Mouse (Mus musculus): Measurements from ENCODE around the gene Prkcg.

Gene Prkcg

DNA sequence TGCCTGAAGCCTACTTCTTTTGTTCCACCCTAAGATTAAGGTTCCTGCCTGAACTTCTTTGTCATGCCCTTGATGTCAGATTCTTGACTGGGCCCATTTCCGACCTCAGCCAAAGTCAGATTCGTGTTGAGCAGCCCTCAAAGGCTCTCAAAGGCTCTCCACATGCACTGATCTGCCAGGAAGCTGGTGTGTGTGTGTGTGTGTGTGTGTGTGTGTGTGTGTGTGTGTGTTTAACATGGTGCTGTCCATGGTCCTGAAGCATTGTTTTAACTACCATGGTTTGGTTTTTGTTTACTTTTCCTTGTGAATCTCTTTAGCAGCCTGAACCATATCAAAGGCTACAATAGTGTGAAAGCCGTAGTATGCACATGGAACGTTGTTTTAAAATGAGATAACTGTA, 39.0 kb downstream of the Prkcg start:
- no peak for DNase-seq

DNA sequence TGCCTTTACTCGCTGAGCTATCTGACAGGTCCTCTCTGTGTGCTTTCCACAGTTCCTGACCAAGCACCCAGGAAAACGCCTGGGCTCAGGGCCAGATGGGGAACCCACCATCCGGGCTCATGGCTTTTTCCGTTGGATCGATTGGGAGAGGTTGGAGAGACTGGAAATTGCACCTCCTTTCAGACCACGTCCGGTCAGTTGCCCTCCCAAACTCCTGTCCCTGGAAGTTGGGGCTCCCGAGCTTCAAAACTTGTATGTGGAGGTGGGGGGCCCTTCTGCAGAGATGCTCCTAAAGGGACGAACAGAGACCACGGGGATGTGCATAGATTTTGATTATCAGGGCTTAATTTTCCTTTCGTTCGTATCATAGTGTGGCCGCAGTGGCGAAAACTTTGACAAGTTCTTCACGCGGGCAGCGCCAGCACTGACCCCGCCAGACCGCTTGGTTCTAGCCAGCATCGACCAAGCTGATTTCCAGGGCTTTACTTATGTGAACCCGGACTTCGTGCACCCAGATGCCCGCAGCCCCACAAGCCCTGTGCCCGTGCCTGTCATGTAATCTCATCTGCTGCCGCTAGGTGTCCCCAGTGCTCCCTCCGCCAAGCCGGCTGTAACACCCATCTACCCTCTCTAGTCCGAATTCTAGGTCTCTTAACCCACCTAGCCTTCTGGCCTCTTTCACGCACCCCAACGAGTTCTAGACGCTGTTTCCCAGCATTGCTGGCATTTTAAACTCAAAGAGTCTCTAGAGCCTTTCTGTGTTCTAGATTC, 41.0 kb downstream of the Prkcg start:
- DNase-seq = peak; percentile 46 to 77

DNA sequence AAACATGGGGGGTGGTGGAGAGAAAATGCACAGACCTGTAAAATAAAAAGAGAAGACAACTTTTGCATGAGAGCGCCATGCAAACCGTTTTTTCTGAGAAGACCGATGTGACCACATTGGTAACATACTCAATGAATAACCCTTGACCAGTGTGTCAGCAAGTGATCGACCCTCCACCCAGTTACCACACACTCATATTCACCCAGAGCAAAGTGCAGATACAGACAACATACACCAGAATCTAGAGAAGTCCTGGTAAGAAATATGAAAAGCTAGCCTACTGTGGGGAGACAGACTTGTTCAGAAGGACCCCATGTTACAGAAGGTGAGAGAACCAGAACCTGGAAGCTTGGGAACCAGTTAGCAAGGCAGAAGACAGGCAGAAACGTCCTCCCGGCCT, 42.2 kb downstream of the Prkcg start:
- no peak for DNase-seq

DNA sequence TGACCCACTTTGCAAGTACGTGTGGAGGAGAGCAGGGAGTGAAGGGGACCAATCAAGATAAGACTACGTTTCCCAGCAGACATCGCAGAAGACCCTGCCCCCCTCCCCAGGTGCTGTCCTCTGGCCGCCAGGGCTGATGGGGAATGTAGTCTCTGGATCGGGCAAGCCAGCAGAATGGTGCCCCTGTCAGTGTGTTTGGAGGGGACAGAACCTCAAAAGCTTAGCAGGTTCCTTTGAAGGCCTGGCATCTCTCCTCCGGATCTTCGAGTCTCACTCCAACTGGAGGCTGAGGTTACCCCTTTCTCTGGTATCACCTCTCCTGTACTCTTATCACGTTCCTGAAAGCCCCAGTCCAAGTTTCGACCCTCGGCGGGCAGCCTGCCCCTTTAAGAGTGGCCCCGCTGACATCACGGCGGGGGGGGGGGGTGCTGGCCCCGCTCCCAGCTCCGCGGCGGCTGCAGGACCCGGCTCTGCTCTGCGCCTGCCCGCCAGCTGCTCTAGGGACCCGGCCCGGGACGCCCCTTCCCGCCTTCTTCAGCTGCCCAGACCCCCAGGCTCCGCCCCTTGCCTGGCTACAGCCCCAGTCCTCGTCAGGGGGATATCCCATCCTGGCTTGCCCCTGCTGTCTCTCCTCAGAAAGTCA, 42.7 kb downstream of the Prkcg start:
- DNase-seq = peak in 1 of 2 experiments; percentile 9

DNA sequence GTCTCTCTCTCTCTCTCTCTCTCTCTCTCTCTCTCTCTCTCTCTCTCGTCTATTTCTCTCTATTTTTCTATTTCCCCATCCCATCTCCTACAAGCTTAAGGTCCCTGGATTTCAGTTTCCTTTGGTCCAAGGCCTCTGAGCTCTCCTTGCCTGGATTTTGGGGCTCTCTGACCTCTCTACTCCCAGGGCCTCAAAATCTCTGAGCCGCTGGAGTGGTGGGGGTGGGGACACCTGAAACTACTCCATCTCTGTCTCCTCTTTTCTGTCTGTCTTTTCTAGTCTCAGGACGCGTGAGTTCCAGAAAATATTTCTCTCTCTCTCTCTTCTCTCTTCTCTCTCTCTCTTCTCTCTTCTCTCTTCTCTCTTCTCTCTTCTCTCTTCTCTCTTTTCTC, 43.2 kb downstream of the Prkcg start:
- DNase-seq = no peak

DNA sequence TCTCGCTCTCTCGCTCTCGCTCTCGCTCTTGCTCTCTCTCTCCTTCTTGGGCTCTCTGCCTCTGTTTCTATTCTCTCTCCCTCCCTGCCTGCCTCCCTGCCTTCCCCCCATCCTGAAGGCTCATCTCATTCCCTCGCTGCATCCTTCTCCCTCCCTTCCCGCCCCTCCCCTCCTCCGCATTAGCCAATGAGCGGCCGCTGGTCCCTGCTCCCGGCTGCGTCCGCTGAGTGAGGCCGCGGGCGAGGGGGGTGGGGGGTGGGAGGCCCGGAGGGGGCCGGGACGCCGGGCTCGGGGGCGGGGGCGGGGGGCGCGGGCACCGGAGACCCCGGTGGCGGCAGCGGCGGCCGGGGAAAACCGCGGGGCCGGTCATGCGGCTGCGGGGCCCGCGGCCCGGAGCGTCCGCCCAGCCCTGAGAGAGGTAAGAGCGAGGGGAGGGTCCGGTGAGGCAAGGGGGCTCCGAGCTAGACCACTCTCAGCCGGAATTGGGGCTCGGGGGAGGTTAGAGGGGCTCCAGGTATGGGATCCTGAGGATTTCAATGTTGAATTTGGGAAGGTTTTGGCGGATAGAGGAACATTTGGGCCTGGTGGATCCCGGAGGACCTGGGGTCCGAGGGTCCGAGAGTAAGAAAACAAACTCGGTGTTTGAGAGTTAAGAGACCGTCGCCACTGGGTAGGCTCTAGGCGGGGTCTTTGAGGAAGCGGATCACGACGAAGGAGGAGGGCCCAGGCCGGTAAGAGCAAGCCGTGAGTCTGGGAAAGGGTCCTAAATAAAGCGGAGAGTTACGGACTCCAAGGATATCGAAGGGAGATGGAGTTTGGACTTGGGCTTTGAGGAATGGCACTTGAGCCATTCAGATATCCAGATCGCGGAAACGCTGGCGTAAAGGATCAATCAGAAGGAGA, 43.9 kb downstream of the Prkcg start, which contains the start of gene Cacng7:
Gene Cacng7 (plus strand): TSS at position 337 of the 903 bp plus-strand sequence.
- DNase-seq = no peak

DNA sequence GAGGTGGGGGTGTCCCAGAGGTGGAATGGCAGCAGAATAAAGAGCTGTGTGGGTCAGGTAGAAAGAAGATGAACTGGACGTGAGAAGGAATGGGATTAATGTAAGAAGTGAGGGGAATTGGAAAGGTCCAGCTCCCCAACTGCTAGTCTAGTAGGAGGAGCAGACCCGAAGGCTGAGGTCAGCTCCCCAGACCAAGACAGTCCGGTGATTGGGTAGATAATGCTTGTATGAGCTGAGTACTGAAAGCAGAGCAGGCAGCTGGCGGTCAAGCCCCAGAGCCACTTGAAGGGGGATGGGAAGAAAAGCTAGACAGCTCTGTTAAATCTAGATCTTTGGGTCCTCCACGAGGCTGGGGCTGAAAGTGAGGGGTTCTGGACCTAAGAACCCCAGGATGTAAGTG, 44.6 kb downstream of the Prkcg start:
- DNase-seq = no peak

DNA sequence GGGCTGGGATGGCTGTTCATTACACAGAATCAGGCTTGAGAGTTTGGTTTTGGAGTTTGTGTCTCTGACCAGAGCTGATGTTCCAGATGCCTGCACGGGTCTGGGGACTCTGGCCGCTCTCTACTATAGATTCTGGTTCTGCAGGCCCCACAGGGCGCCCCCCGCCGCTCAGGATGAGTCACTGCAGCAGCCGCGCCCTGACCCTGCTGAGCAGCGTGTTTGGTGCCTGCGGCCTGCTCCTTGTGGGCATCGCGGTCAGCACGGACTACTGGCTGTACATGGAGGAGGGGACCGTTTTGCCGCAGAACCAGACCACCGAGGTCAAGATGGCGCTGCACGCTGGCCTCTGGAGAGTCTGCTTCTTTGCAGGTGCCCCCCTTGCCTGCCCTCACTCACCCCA, 47.4 kb downstream of the Prkcg start:
- DNase-seq = no peak

DNA sequence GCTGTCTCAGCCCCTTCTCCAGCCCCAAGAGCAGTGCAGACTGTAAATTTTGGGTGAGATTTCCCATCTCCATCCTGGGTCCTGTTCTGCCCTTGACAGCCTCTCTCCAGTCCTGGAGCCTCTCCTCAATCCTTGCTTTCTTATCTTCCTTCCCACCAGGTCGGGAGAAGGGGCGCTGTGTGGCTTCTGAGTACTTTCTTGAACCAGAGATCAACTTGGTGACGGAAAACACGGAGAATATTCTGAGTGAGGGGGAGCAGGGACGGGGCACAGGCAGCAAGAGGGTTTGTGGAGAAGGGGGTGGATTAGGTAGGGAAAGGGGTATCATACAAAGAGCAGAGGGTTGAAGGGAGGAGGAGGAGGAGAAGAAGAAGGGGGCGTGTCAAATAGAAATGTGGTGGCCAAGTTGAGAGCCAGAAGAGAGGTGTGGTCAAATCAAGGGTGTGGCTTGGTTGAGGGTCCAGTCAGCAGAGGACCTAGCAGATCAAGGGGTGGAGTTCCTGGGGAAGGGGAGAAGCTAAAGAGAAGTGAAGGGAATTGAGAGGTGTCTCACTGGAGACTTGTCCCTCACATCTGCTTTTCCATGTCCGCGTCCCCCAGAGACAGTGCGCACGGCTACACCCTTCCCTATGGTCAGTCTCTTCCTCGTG, 49.4 kb downstream of the Prkcg start:
- DNase-seq = no peak

DNA sequence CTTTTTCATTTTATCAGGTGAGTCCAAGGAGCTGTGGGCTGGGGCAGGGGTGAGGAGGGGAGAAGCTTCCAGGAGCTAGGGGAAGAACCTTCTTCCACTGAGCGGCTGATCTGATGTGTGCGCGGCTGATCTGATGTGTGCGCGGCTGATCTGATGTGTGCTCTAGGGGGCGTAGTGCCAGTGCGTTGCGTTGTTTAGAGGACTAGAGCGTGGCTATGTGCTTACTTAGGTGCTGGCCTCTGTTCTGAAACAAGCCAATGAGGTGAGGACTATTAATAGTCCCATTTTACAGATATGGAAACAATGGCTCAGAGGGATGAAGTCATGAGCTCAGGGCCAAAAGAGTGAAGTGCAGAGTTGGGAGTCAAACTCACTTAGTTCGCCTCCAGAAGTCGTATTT, 50.0 kb downstream of the Prkcg start:
- DNase-seq = no peak

DNA sequence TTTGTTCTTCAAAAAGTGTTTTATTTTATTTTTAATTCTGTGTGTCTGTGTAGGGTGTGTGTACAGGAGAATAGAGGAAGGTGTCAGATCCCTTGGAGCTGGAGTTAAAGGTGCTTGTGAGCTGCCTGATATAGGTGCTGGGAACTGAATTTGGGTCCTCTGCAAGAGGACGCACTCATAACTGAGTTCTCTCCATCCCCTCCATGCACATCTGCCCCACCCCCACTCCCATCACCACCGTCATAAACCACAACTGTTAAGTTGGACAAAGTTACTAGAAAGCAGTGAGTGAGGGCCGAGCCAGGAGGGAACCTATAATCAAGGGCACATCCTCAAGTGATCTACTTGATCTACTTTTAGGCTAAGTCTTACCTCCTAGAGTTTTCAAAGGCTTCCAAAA, 54.9 kb downstream of the Prkcg start:
- no peak for DNase-seq

DNA sequence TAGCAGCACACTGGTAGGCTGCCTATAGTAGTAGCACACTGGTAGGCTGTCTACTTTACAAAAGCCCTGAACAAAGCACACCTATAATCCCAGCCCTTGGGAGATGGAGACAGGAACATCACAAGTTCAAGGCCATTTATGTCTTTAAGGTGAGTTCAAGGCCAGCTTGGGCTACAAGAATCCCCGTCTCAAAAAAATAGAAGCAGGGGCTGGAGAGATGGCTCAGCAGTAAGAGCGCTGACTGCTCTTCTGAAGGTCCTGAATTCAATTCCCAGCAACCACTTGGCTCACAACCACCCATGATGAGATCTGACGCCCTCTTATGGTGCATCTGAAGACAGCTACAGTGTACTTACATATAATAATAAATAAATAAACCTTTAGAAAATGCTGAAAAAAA, 56.3 kb downstream of the Prkcg start:
- DNase-seq = no peak

DNA sequence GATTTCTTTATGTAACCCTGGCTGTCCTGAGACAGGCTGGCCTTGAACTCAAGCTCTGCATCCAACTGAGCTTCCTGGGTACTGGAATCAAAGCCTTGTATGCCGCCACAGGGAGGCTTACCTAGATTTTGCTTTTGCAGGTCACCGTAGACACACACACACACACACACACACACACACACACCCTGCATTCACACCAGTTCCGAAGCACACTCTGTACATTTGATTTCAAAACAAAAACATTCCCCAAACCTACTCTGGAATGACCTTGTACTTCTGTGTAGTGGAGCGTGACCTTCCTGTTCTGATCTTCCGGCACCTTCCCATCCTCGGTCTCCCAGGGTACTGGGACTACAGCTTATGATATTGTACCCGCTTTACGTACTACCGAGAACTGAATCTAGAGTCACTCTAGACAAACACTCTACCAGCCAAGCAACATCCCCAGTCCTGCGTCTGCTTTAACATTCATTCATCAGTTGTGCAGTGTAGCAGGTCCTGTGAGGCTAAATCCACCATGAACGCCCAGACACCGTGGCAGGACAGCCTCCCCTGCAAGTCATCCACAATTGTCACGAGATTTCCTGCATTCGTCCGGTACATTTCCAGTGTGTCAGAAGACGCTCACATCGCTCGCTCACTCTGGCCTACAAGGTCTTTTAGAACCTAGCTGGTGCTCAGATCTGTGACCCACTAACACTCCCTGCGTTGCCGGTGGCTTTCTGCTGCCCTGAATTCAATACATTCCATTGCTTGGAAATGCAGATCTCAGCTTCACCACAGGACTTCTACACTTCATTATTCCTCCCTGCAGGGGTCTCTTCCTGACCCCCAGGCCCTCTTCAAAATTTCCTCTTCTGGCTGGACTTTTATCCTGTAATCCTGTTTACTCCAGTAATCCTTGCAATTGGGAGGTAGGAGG, 58.6 kb downstream of the Prkcg start:
- no peak for DNase-seq

DNA sequence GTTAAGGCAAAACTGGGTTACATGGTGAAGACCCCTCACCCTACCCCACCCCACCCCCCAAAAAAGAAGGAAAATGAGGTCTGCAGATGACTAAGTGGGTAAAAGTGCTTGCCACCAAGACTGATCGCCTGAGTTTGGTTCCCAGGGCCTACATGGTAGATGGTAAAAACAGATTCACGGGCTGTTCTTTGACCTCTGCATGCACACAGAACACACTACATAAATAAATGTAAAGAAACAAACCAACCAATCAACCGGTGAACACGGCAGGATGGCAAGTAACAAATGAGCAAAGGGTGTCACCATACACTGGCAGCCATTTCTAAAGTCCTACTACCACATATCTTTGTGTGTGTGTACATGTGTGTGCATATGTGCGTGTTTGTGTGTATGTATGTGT, 59.3 kb downstream of the Prkcg start:
- no peak for DNase-seq

DNA sequence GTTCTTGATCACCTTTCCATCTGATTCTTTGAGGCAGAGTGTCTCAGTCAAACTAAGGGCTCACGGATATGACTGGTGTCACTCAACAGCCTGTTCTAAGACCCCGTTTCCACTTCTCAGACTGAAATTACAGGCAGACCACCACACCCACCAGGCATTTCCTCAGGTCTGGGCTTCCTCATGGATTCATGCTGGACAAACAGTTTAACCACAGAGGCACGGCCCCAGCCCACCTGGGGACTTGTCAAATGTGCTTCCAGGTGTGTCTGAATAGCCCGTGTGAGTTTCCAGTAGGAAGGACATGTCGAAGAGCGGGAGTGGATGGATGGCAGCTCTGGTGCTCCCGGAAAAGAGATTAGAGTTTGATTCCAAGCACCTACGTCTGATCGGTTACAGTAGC, 60.8 kb downstream of the Prkcg start:
- DNase-seq = no peak

DNA sequence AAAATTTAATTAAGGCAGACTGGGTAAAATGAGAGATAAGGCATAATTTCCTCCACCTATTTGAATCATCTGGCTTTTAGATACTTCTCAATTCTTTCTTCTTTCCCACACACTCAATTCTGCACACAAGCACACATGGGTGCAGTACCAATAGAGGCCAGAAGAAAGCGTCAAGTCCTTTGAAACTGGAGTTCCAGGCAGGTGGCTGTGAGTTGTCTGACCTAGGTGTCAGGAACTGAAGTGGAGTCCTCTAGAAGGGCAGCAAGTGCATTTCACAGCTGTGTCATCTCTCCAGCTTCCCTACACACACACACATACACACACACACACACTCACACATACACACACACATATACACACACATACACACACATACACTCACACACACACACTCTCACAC, 62.6 kb downstream of the Prkcg start:
- DNase-seq = no peak

DNA sequence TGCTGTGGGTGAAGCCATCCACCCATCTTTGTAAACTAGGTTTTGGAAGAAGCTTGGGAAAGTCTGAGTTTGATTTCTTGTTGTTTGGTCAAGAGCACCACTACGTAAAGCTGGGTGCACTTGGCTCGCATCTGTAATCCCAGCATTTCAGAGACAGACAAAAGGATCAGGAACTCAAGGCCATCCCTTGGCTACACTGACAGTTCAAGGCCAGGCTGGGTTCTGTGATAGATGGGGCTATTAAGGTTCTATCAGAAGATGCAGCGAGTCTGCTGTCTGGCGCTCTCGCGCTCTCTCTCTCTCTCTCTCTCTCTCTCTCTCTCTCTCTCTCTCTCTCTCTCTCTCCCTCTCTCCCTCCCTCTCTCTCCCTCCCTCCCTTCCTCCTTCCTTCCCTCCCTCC, 65.9 kb downstream of the Prkcg start:
- DNase-seq = no peak

DNA sequence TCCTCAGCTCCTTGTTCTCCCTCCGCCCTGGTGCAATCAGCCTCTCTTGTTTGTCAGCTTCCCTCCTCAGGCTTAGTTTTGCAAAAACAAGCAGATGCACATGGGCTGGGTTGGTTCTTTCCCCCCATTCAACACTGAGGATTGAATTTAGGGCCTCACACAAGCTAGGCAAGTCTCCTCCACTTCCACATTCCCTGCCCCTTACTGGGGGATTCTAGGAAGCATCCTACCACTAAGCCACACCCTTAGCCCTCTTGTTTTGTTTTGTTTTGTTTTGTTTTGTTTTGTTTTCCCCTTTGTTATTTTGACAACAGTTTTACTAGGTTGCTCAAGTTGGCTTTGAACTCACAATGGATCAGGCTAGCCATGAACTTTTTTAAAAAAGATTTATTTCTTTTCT, 71.7 kb downstream of the Prkcg start:
- DNase-seq = no peak

DNA sequence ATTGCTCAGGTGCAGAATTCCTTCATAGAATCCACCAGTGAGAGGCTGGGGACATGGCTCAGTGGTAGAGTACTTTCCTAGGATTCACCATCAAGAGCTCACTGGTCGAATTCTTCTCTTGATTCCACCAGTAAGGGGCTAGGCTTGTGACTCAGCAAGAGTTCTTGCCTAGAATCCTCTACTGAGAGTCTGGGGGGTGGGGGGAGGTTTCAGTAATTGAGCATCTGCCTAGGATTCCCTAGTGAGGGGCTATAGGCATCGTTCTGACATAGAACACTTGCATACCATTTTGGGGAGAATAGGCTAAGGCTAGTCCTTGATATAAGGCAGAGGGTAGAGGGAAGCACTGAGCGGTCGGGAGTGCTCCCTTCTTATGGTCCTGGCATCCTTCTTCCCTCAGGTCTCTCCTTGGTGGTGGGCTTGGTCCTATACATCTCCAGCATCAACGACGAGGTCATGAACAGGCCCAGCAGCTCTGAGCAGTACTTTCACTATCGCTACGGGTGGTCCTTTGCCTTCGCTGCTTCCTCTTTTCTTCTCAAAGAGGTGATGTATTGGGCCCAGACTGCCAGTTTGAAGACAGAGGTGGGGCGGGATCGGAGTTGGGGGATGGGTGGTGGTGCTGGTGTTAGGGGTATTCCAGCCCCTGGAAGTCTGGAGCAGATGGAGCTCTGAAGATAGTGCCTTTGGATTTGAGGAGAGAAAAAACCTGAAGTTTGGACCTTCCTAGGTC, 76.7 kb downstream of the Prkcg start:
- no peak for DNase-seq

DNA sequence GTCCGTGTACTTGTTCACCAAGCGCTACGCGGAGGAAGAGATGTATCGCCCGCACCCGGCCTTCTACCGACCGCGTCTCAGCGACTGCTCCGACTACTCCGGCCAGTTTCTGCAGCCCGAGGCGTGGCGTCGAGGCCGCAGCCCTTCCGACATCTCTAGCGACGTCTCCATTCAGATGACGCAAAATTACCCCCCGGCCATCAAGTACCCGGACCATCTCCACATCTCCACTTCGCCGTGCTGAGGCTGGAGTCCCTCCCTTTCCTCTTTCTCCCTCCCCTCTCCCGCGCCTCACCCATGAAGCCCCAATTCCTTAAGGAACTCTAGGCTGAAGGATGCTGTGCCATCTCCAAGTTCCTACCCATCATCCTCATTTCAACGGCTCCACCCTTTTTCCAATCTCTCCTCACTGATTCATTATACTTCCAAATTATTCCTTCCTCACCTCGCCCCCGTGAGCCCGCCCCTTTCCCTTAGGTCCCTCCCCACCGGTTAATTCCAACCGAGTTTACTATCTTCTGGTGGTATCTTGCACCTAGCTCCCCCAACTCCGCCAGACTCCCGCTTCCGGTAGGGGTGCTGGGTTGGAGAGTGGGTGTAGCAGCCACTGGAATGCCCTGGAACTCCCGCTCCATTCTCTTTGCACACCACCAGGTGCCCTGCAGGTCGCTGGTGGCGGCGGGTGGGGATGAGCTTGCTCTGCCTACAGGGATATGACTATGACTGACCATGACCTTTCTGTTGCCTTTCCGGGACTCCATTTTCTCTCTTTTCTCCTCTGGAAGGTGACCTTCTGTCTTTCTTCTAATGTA, 77.9 kb downstream of the Prkcg start:
- no peak for DNase-seq
